Mouse (Mus musculus): ENCODE measurements around the gene Pbsn.
"Not testable (repeated sequence)": the region's sequence is repeated elsewhere in the genome, so short reads cannot be mapped to it uniquely, and the experiment has no call there.

The Pbsn gene

GRCm38 (mm10) chrX:77853523-77853922, at the start of gene Pbsn:
TSS of gene Pbsn (minus strand) at chrX:77853623.
- no peak for DNase-seq

- DNase-seq: not testable (repeated sequence)
These were observed 26.6 kb upstream of the Pbsn start for GRCm38 (mm10) chrX:77880033-77880432.

GRCm38 (mm10) chrX:77864458-77864857, 11.0 kb upstream of the Pbsn start, which contains the start of gene Gm14744:
TSS of gene Gm14744 (plus strand) at chrX:77864758.
- not testable (repeated sequence) for DNase-seq

GRCm38 (mm10) chrX:77812031-77812430, 41.4 kb downstream of the Pbsn start:
- DNase-seq: no peak

- peak; percentile 96 for DNase-seq
These were observed 42.7 kb downstream of the Pbsn start for GRCm38 (mm10) chrX:77810608-77811206.

GRCm38 (mm10) chrX:77808602-77809001, 44.8 kb downstream of the Pbsn start:
- DNase-seq: no peak

GRCm38 (mm10) chrX:77802293-77802692, 51.1 kb downstream of the Pbsn start:
- DNase-seq: no peak

GRCm38 (mm10) chrX:77801543-77801942, 51.9 kb downstream of the Pbsn start:
- DNase-seq: no peak

- no peak for DNase-seq
These were observed 53.9 kb downstream of the Pbsn start for GRCm38 (mm10) chrX:77799554-77799953.

GRCm38 (mm10) chrX:77797801-77798200, 55.6 kb downstream of the Pbsn start:
- DNase-seq: no peak

GRCm38 (mm10) chrX:77796916-77797315, 56.5 kb downstream of the Pbsn start:
- DNase-seq: no peak

GRCm38 (mm10) chrX:77796238-77796835, 57.1 kb downstream of the Pbsn start, which contains the start of gene Prkx:
TSS of gene Prkx (minus strand) at chrX:77796278.
- DNase-seq: no peak

- DNase-seq: peak; percentile 99
These were observed 57.6 kb downstream of the Pbsn start for GRCm38 (mm10) chrX:77795858-77796174.

- peak; percentile 94 for DNase-seq
These were observed 58.2 kb downstream of the Pbsn start for GRCm38 (mm10) chrX:77794962-77795857.

GRCm38 (mm10) chrX:77788675-77789074, 64.7 kb downstream of the Pbsn start:
- DNase-seq: no peak

All from heart, adult 11 months (tissue).